Mouse (Mus musculus) limb, embryonic 13.5 days (tissue): ENCODE measurements around the gene Asf1b. TPM values are rescaled to one million over a fixed set of nuclear protein-coding genes. Genes with fewer than 3 reads are reported as not detected.

Experiments
- ATAC-seq: fragments of 200-750 bp; cut with Nextera tagmentation; 2 replicates; pipeline ENCODE4 v1.8.0; 2017; ENCODE audit warnings: low read depth, moderate number of reproducible peaks, moderate TSS enrichment; ENCODE audit not compliant: low FRiP score
- H3K27ac ChIP-seq: fragments of 300-500 bp; sonication (generic); 2 replicates; pipeline ENCODE4 v1.5.1; 2015; ENCODE audit warnings: inconsistent platforms, mild to moderate bottlenecking, moderate library complexity
- H3K27me3 ChIP-seq: fragments of 300-500 bp; sonication (generic); 2 replicates; pipeline ENCODE4 v1.6.1; 2015; ENCODE audit warnings: mild to moderate bottlenecking, inconsistent platforms
- H3K36me3 ChIP-seq: fragments of 300-500 bp; sonication (generic); 2 replicates; pipeline ENCODE4 v1.6.1; 2015; ENCODE audit warnings: inconsistent platforms, mild to moderate bottlenecking, moderate library complexity
- H3K4me1 ChIP-seq: fragments of 300-500 bp; sonication (generic); 2 replicates; pipeline ENCODE4 v1.6.1; 2015; ENCODE audit warnings: inconsistent platforms
- H3K4me2 ChIP-seq: fragments of 300-500 bp; sonication (generic); replicated peaks from 2 replicates; pipeline ENCODE4 v1.6.1; 2015; ENCODE audit warnings: inconsistent platforms, mild to moderate bottlenecking, moderate library complexity
- H3K4me3 ChIP-seq: fragments of 300-500 bp; sonication (generic); 2 replicates; pipeline ENCODE4 v1.5.1; 2015; ENCODE audit warnings: moderate library complexity, mild to moderate bottlenecking, inconsistent platforms
- H3K9ac ChIP-seq: fragments of 300-500 bp; sonication (generic); 2 replicates; pipeline ENCODE4 v1.6.1; 2015; ENCODE audit warnings: mild to moderate bottlenecking, inconsistent platforms
- H3K9me3 ChIP-seq: fragments of 300-500 bp; sonication (generic); 2 replicates; pipeline ENCODE4 v1.6.1; 2016; ENCODE audit warnings: inconsistent platforms
- WGBS: fragments of 180-500 bp; shearing (Covaris S2); methylation state at CpG from one replicate; pipeline ENCODE4 v1.1.7; 2015; 5-methylcytosine and 5-hydroxymethylcytosine counted together
- polyA plus RNA-seq: library from polyadenylated mRNA; unstranded; fragments of >200 nt; fragmentation: Nextera tagmentation; extraction: Ambion mirVana; gene quantifications from 2 replicates; pipeline ENCODE4 v1.2.1, GENCODE M21; 2015

Gene Asf1b
- polyA plus RNA-seq, 1 experiment from 2014 or later, result 52.9 TPM

- peaks cover 100% of the 10 kb centered on the region for H3K36me3 ChIP-seq
- H3K4me1 ChIP-seq, result no peaks in the 10 kb centered on the region
- H3K27me3 ChIP-seq, result no peaks in the 10 kb centered on the region
- H3K27ac ChIP-seq, result no peak overlapping the region
- no peak overlapping the region for H3K4me3 ChIP-seq
- WGBS, result 86% methylated on average over 5 of the region's 5 CpGs
- no peak overlapping the region for H3K4me2 ChIP-seq
- no peak for ATAC-seq
- H3K9me3 ChIP-seq, result no peaks in the 10 kb centered on the region
- H3K9ac ChIP-seq, result no peak overlapping the region
These were observed 21.1 kb upstream of the Asf1b start for GRCm38 (mm10) chr8:83934222-83934621.

- H3K9me3 ChIP-seq, result no peaks in the 10 kb centered on the region
- H3K4me1 ChIP-seq, result no peaks in the 10 kb centered on the region
- 91% methylated on average over 2 of the region's 2 CpGs for WGBS
- H3K36me3 ChIP-seq, result peaks cover 100% of the 10 kb centered on the region
- no peak overlapping the region for H3K9ac ChIP-seq
- no peak overlapping the region for H3K27ac ChIP-seq
- no peak overlapping the region for H3K4me3 ChIP-seq
- no peaks in the 10 kb centered on the region for H3K27me3 ChIP-seq
- no peak for ATAC-seq
- H3K4me2 ChIP-seq, result no peak overlapping the region
These were observed 20.3 kb upstream of the Asf1b start for GRCm38 (mm10) chr8:83934994-83935393.

GRCm38 (mm10) chr8:83935435-83935834, 19.9 kb upstream of the Asf1b start:
- Histone ChIP-seq H3K9me3 (no peaks in the 10 kb centered on the region), H3K4me1 (no peaks in the 10 kb centered on the region), H3K36me3 (peaks cover 100% of the 10 kb centered on the region), H3K4me2 (no peak overlapping the region), H3K9ac (no peak overlapping the region), H3K4me3 (no peak overlapping the region), H3K27me3 (no peaks in the 10 kb centered on the region), H3K27ac (no peak overlapping the region)
- WGBS, result 93% methylated on average over 8 of the region's 8 CpGs
- no peak for ATAC-seq

- WGBS, result 96% methylated on average over 7 of the region's 7 CpGs
- peaks cover 78% of the 10 kb centered on the region for H3K36me3 ChIP-seq
These were observed 17.7 kb upstream of the Asf1b start for GRCm38 (mm10) chr8:83937645-83938044.

GRCm38 (mm10) chr8:83938330-83938729, 17.0 kb upstream of the Asf1b start:
- H3K9me3 ChIP-seq, result no peaks in the 10 kb centered on the region
- WGBS, result 92% methylated on average over 15 of the region's 15 CpGs
- H3K4me2 ChIP-seq, result no peak overlapping the region

More at GRCm38 (mm10) chr8:83937645-83938044, 17.7 kb upstream of the Asf1b start:
- Histone ChIP-seq H3K4me1 (no peaks in the 10 kb centered on the region), H3K9me3 (no peaks in the 10 kb centered on the region), H3K27me3 (no peaks in the 10 kb centered on the region), H3K9ac (no peak overlapping the region), H3K27ac (no peak overlapping the region), H3K4me3 (no peak overlapping the region), H3K4me2 (no peak overlapping the region)
- ATAC-seq, result no peak

GRCm38 (mm10) chr8:83941066-83941677, 14.1 kb upstream of the Asf1b start:
- Histone ChIP-seq H3K4me1 (no peaks in the 10 kb centered on the region), H3K4me2 (no peak overlapping the region), H3K9ac (no peak overlapping the region), H3K27me3 (no peaks in the 10 kb centered on the region), H3K4me3 (no peak overlapping the region), H3K36me3 (peaks cover 42% of the 10 kb centered on the region), H3K27ac (no peak overlapping the region), H3K9me3 (no peaks in the 10 kb centered on the region)
- 69% methylated on average over 6 of the region's 6 CpGs for WGBS
- no peak; the same call in 1 of the 2 replicates for ATAC-seq

More at GRCm38 (mm10) chr8:83938330-83938729, 17.0 kb upstream of the Asf1b start:
- Histone ChIP-seq H3K36me3 (peaks cover 71% of the 10 kb centered on the region), H3K27me3 (no peaks in the 10 kb centered on the region), H3K27ac (no peak overlapping the region; the same call in 1 of the 2 replicates), H3K4me1 (no peaks in the 10 kb centered on the region), H3K4me3 (no peak overlapping the region), H3K9ac (no peak overlapping the region)
- ATAC-seq, result no peak

- no peak overlapping the region for H3K4me2 ChIP-seq
These were observed 12.9 kb upstream of the Asf1b start for GRCm38 (mm10) chr8:83942446-83942845.

GRCm38 (mm10) chr8:83945540-83945939, 9.8 kb upstream of the Asf1b start:
- no peaks in the 10 kb centered on the region for H3K9me3 ChIP-seq
- no peak overlapping the region for H3K4me3 ChIP-seq
- no peak overlapping the region for H3K27ac ChIP-seq
- no peak for ATAC-seq
- H3K27me3 ChIP-seq, result no peaks in the 10 kb centered on the region
- H3K4me2 ChIP-seq, result no peak overlapping the region
- whole genome bisulfite sequencing, result 62% methylated on average over 3 of the region's 3 CpGs
- H3K36me3 ChIP-seq, result no peaks in the 10 kb centered on the region
- no peak overlapping the region for H3K9ac ChIP-seq
- H3K4me1 ChIP-seq, result no peaks in the 10 kb centered on the region

More at GRCm38 (mm10) chr8:83942446-83942845, 12.9 kb upstream of the Asf1b start:
- ATAC-seq, result no peak
- no peaks in the 10 kb centered on the region for H3K4me1 ChIP-seq
- no peak overlapping the region for H3K4me3 ChIP-seq
- no peak overlapping the region for H3K9ac ChIP-seq
- H3K27ac ChIP-seq, result no peak overlapping the region
- no peaks in the 10 kb centered on the region for H3K27me3 ChIP-seq
- no peaks in the 10 kb centered on the region for H3K9me3 ChIP-seq
- peaks cover 30% of the 10 kb centered on the region for H3K36me3 ChIP-seq
- WGBS, result 81% methylated on average over 1 of the region's 1 CpGs

- 2% methylated on average over 14 of the region's 14 CpGs for WGBS
- ATAC-seq, result no peak; the same call in 1 of the 2 replicates
- no peaks in the 10 kb centered on the region for H3K9me3 ChIP-seq
- H3K36me3 ChIP-seq, result no peaks in the 10 kb centered on the region
- H3K9ac ChIP-seq, result peak overlapping the region; percentile 67
- no peaks in the 10 kb centered on the region for H3K27me3 ChIP-seq
- peak overlapping the region; percentile 91 for H3K4me2 ChIP-seq
- peak overlapping the region; percentile 62 for H3K4me3 ChIP-seq
- peaks cover 19% of the 10 kb centered on the region for H3K4me1 ChIP-seq
- H3K27ac ChIP-seq, result no peak overlapping the region
These were observed 580 bp upstream of the Asf1b start for GRCm38 (mm10) chr8:83954749-83955105.

GRCm38 (mm10) chr8:83955958-83956218, 581 bp downstream of the Asf1b start:
- H3K4me1 ChIP-seq, result peaks cover 19% of the 10 kb centered on the region
- no peak overlapping the region for H3K27ac ChIP-seq
- peak overlapping the region; percentile 67 for H3K9ac ChIP-seq
- peak overlapping the region; percentile 62 for H3K4me3 ChIP-seq
- H3K36me3 ChIP-seq, result no peaks in the 10 kb centered on the region
- H3K9me3 ChIP-seq, result no peaks in the 10 kb centered on the region
- ATAC-seq, result no peak
- H3K27me3 ChIP-seq, result no peaks in the 10 kb centered on the region
- 2% methylated on average over 15 of the region's 15 CpGs for WGBS
- peak overlapping the region; percentile 91 for H3K4me2 ChIP-seq

GRCm38 (mm10) chr8:83956789-83957188, 1.5 kb downstream of the Asf1b start:
- H3K4me3 ChIP-seq, result peak overlapping the region; percentile 62

GRCm38 (mm10) chr8:83964015-83964765, 8.9 kb downstream of the Asf1b start:
- Histone ChIP-seq H3K9ac (no peak overlapping the region), H3K27me3 (no peaks in the 10 kb centered on the region), H3K4me2 (no peak overlapping the region), H3K4me3 (no peak overlapping the region), H3K36me3 (peaks cover 28% of the 10 kb centered on the region), H3K4me1 (no peaks in the 10 kb centered on the region), H3K9me3 (no peaks in the 10 kb centered on the region), H3K27ac (no peak overlapping the region)
- WGBS, result 90% methylated on average over 5 of the region's 5 CpGs
- no peak for ATAC-seq

More at GRCm38 (mm10) chr8:83956789-83957188, 1.5 kb downstream of the Asf1b start:
- H3K36me3 ChIP-seq, result no peaks in the 10 kb centered on the region
- peak overlapping the region; percentile 91 for H3K4me2 ChIP-seq
- H3K27ac ChIP-seq, result no peak overlapping the region
- WGBS, result 27% methylated on average over 1 of the region's 1 CpGs
- peaks cover 19% of the 10 kb centered on the region for H3K4me1 ChIP-seq
- no peaks in the 10 kb centered on the region for H3K9me3 ChIP-seq
- H3K9ac ChIP-seq, result peak overlapping the region; percentile 67
- no peak for ATAC-seq
- H3K27me3 ChIP-seq, result no peaks in the 10 kb centered on the region
